Mouse (Mus musculus): ENCODE measurements at regions not wholly inside any gene's neighbourhood (a gene's known extent, or its start where the extent isn't known, plus 50 kb on each side); places are given as distances from the start of the nearest gene placed in this dataset.

DNA sequence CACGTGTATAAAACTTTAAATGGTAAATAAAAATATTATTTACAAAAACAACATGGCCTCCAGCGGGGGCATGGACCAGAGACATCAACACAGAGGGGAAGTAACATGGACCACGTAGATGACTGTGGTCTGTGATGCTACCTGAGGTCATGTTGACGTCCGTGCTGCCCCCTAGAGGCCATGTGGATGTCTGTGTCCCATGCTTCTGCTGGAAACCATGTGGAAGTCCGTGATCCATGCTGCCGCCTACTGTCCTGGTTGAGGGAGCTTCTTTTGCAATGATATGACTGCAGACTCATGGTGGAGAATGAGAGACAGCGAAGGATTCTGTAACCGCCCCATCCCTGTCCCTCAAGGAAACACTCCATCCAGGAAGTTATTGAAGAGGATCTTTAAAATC is 108.5 kb upstream of the Qrfpr start:
- Histone ChIP-seq H3K36me3 (replicated peaks) (no peaks in the 10 kb centered on the region), H3K4me2 (no peak overlapping the region), H3K27me3 (no peaks in the 10 kb centered on the region), H3K4me3 (replicated peaks) (no peak overlapping the region), H3K4me1 (no peaks in the 10 kb centered on the region), H3K9me3 (no peaks in the 10 kb centered on the region), H3K9ac (no peak overlapping the region), H3K27ac (no peak overlapping the region)
- WGBS, result 25% methylated on average over 9 of the region's 9 CpGs
- ATAC-seq (ENCODE audit: low FRiP score), result no peak

DNA sequence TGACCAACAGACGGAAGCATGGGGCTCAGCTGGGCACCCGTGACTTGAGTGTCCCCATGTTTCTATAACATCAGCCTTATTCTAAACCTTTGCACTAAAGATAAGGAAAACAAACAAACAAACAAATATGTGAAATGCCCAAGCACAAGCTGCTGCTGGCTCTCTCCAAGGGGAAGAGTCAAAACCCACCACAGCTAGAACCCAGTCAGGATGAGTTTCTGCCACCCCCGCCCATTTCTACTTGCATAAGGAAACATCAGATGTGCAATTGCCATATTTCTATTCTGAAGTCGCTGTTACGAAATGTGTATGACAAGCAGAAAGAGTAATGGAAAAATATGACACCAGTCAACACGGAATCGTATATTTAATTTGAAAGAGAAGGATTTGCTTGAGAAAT is 107.5 kb upstream of the Qrfpr start:
- 91% methylated on average over 7 of the region's 7 CpGs for WGBS
- no peaks in the 10 kb centered on the region for H3K9me3 ChIP-seq
- no peak overlapping the region for H3K4me3 ChIP-seq (replicated peaks)
- H3K27ac ChIP-seq, result no peak overlapping the region
- no peak for ATAC-seq (ENCODE audit: low FRiP score)
- H3K9ac ChIP-seq, result no peak overlapping the region
- H3K4me1 ChIP-seq, result no peaks in the 10 kb centered on the region
- H3K27me3 ChIP-seq, result no peaks in the 10 kb centered on the region
- H3K36me3 ChIP-seq (replicated peaks), result no peaks in the 10 kb centered on the region
- H3K4me2 ChIP-seq, result no peak overlapping the region

DNA sequence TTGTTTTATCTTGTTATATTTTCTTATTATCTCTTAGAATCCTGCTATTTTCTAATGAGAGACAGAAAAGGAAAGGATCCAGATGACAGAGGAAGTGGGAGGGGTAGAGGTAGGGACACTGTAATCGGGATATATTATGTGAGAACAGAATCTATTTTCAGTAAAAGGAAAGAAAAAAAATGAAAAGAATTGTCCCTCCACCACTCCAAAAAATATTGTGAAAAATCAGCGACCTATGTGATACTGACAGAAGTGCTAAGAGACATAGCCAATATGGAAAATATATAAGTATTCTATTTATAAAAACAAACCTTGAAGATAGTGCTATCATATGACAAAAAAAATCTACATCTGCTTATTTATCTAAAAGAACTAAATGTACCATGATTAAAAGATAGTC is 106.8 kb upstream of the Qrfpr start:
- Histone ChIP-seq H3K9ac (no peak overlapping the region), H3K27me3 (no peaks in the 10 kb centered on the region), H3K9me3 (no peaks in the 10 kb centered on the region), H3K4me2 (no peak overlapping the region), H3K27ac (no peak overlapping the region), H3K4me3 (replicated peaks) (no peak overlapping the region), H3K36me3 (replicated peaks) (no peaks in the 10 kb centered on the region), H3K4me1 (no peaks in the 10 kb centered on the region)
- no peak for ATAC-seq (ENCODE audit: low FRiP score)
- WGBS, result 85% methylated on average over 2 of the region's 2 CpGs

DNA sequence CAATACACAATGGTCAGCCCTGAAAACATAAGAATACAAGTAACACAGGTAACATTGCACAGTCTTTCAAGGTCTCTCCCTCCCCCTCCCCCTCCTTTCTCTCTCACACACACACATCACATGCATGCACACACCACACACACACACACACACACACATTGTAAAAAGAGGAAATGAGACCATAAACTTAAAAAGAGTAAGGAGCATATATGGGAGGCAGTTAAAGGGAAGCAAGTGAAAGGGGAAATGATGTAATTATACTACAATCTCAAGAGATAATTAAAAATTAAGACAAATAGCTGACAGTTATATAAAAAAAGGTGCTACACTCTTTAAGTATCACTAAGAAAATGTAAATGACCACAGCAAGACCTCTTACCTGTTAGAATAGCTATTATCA is 96.5 kb upstream of the Qrfpr start:
- no peak for ATAC-seq (ENCODE audit: low FRiP score)
- H3K4me1 ChIP-seq, result no peaks in the 10 kb centered on the region
- H3K27ac ChIP-seq, result no peak overlapping the region
- H3K9ac ChIP-seq, result no peak overlapping the region
- H3K4me2 ChIP-seq, result no peak overlapping the region
- no peaks in the 10 kb centered on the region for H3K36me3 ChIP-seq (replicated peaks)
- no peaks in the 10 kb centered on the region for H3K27me3 ChIP-seq
- no peaks in the 10 kb centered on the region for H3K9me3 ChIP-seq
- H3K4me3 ChIP-seq (replicated peaks), result no peak overlapping the region

DNA sequence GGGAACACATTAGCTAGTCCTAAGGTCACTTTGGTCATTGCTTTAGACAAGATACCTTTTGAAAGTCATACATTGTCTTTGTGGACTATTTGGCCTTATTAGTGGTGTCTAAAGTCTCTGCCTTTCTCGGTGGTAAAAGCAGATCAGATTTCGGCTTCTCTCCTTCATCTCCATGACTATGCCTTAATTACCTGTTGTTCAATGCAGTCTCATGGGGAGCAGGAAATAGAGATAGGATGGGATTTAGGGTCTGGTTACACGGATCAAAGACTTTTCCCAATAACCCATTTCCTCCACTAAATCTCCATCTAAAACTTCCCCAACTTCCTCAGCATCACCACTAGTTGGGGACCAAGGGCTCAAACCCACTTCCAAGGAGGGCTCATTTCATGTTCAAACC is 89.2 kb upstream of the Qrfpr start:
- Histone ChIP-seq H3K27ac (no peak overlapping the region), H3K27me3 (no peaks in the 10 kb centered on the region), H3K4me3 (replicated peaks) (no peak overlapping the region), H3K4me2 (no peak overlapping the region; the same call in 1 of the 2 replicates), H3K9ac (no peak overlapping the region), H3K36me3 (replicated peaks) (no peaks in the 10 kb centered on the region), H3K4me1 (peaks cover 12% of the 10 kb centered on the region), H3K9me3 (no peaks in the 10 kb centered on the region)
- WGBS, result 3% methylated on average over 3 of the region's 3 CpGs
- no peak for ATAC-seq (ENCODE audit: low FRiP score)

DNA sequence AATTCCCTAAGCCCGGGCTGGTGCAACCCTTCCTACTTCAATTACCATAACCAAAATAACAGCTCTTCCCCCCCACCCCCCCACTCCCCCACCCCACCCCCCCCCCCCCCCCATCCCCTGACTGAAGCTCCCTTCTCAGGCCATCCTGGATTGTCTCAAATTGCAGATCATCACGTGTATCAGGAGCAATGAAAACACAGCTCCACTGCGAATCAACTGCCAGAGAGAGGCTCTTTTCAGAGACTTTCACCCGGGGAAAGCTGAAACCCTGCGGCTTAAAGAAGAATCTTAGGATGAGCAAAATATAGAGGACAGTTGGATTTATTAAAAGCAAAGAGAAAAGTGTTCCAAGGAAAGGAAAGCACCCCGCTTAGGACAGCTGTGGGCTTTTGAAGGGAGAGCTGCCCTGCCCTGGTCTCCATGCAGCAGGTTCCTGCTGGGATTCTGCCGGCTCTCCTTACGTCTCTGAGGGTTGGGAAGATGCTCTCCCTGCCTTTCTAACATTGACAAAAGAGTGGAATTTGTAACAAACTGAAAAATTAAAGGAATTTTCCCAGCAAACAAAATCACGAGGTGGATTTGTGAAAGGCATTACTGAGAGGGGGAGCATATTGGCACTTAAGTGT is 88.6 kb upstream of the Qrfpr start:
- no peak for ATAC-seq (ENCODE audit: low FRiP score)
- Histone ChIP-seq H3K27me3 (no peaks in the 10 kb centered on the region), H3K4me2 (peak overlapping the region; percentile 44), H3K9me3 (no peaks in the 10 kb centered on the region), H3K4me1 (peaks cover 12% of the 10 kb centered on the region), H3K9ac (no peak overlapping the region), H3K36me3 (replicated peaks) (no peaks in the 10 kb centered on the region), H3K27ac (no peak overlapping the region), H3K4me3 (replicated peaks) (no peak overlapping the region)
- 4% methylated on average over 9 of the region's 9 CpGs for WGBS

DNA sequence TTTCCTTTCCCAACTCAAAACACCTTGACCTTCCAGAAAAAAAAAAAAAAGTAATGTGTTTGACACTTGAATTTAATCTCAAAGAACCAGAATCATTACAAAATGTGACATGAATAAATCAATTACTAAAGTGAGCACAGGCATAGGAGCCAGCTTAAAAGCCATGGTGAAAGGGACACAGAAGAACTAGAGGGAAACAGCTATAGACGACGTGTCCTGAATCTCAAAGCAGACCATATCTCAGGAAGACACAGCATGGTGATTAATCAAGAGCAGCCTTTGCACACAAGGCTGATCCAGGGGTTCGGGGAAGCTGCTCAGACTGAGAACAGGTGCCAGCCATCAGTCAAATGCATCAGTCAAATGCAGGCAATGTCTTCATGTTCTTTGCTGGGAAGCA is 74.7 kb upstream of the Qrfpr start:
- 79% methylated on average over 3 of the region's 3 CpGs for WGBS

DNA sequence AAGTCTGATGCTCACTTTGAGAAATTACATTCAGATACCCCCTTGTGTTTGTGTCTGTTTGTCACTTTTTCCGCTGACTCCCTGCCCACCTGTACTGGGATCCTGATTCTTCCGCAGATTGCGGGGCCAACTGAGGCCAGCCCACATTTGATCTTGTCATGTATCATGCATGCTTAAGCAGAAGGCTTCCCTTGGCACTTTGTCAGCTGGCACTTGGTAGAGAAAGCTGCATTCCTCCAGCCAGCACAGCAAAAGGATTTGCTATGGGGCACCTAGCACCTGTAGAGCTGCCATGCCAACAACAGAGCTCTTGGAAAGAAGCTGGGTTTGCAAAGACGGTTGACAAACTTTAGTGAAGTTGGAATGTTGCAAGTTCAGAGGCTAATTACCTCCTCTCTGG is 69.9 kb upstream of the Qrfpr start:
- Histone ChIP-seq H3K4me3 (replicated peaks) (no peak overlapping the region), H3K4me2 (no peak overlapping the region), H3K27ac (no peak overlapping the region), H3K9me3 (no peaks in the 10 kb centered on the region), H3K36me3 (replicated peaks) (no peaks in the 10 kb centered on the region), H3K9ac (no peak overlapping the region), H3K27me3 (no peaks in the 10 kb centered on the region), H3K4me1 (no peaks in the 10 kb centered on the region)
- no peak for ATAC-seq (ENCODE audit: low FRiP score)
- WGBS, result 91% methylated on average over 4 of the region's 4 CpGs

More for the DNA sequence above, 74.7 kb upstream of the Qrfpr start:
- H3K36me3 ChIP-seq (replicated peaks), result no peaks in the 10 kb centered on the region
- no peaks in the 10 kb centered on the region for H3K9me3 ChIP-seq
- no peaks in the 10 kb centered on the region for H3K4me1 ChIP-seq
- no peak overlapping the region for H3K4me2 ChIP-seq
- no peaks in the 10 kb centered on the region for H3K27me3 ChIP-seq
- H3K4me3 ChIP-seq (replicated peaks), result no peak overlapping the region
- no peak overlapping the region for H3K27ac ChIP-seq
- no peak overlapping the region for H3K9ac ChIP-seq
- no peak for ATAC-seq (ENCODE audit: low FRiP score)

DNA sequence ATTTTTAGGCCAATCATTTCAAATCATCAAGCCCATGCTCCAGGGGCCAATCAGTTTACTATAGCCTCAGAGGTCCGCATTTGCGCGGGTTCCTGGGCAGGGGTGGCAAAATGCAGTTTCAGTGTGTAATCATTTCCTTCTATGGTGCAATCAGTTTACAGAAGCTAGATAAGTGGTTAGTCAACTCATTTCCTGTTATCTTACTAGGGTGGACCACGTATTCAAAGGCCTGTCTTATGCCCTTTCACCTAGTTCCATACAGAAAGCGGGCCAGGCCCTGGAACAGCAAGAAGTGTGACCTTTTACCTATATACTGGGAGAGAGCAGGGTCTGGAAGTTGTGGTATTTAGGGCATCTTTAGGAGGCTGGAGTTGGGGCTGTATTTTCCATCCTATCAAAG is 62.0 kb upstream of the Qrfpr start:
- no peak overlapping the region for H3K9ac ChIP-seq
- 89% methylated on average over 5 of the region's 5 CpGs for WGBS
- H3K36me3 ChIP-seq (replicated peaks), result no peaks in the 10 kb centered on the region
- no peaks in the 10 kb centered on the region for H3K27me3 ChIP-seq
- no peak overlapping the region for H3K4me3 ChIP-seq (replicated peaks)
- H3K9me3 ChIP-seq, result peaks cover 3% of the 10 kb centered on the region; the same call in 1 of the 2 replicates
- no peak for ATAC-seq (ENCODE audit: low FRiP score)
- H3K4me2 ChIP-seq, result no peak overlapping the region
- no peaks in the 10 kb centered on the region for H3K4me1 ChIP-seq
- no peak overlapping the region for H3K27ac ChIP-seq

DNA sequence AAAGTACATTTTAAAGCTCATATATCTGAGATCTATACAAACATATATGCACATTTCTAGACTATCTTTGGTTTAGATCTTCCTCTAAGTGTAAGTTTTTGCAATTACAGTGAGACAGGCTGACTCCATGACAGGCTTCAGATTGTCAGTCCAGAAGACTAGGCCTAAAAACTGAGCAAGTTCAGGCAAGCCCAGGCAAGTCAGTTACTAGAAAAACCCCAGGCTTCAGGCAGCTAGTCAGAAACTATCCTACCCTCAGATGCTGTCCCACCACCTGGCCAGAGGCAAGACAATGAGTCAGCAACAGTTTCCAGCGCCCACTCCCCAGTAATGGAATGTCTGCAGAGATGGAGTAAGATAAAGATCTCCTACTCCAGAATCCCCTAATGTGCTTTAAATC is 53.4 kb upstream of the Qrfpr start:
- no peak overlapping the region for H3K4me3 ChIP-seq (replicated peaks)
- H3K36me3 ChIP-seq (replicated peaks), result no peaks in the 10 kb centered on the region
- H3K4me1 ChIP-seq, result no peaks in the 10 kb centered on the region
- no peak for ATAC-seq (ENCODE audit: low FRiP score)
- H3K27me3 ChIP-seq, result no peaks in the 10 kb centered on the region
- H3K27ac ChIP-seq, result no peak overlapping the region
- no peaks in the 10 kb centered on the region for H3K9me3 ChIP-seq
- no peak overlapping the region for H3K9ac ChIP-seq
- 91% methylated on average over 1 of the region's 1 CpGs for WGBS
- no peak overlapping the region for H3K4me2 ChIP-seq

Measured in forebrain, embryonic 12.5 days (tissue).